Mouse (Mus musculus) hindbrain, embryonic 12.5 days (tissue): ENCODE measurements around the gene Hsf4. TPM values are rescaled to one million over a fixed set of nuclear protein-coding genes. Genes with fewer than 3 reads are reported as not detected.

ENCODE experiments used
- ATAC-seq: fragments of 200-750 bp; cut with Nextera tagmentation; 2 replicates; pipeline ENCODE4 v1.8.0; 2017; ENCODE audit warnings: moderate TSS enrichment; ENCODE audit not compliant: low FRiP score
- H3K27ac ChIP-seq: fragments of 300-500 bp; sonication (generic); 2 replicates; pipeline ENCODE4 v1.5.1; 2016; ENCODE audit warnings: mild to moderate bottlenecking
- H3K27me3 ChIP-seq: fragments of 300-500 bp; sonication (generic); 2 replicates; pipeline ENCODE4 v1.6.1; 2016; ENCODE audit warnings: mild to moderate bottlenecking
- H3K36me3 ChIP-seq: fragments of 300-500 bp; sonication (generic); 2 replicates; pipeline ENCODE4 v1.6.1; 2016; ENCODE audit warnings: mild to moderate bottlenecking
- H3K4me1 ChIP-seq: fragments of 300-500 bp; sonication (generic); 2 replicates; pipeline ENCODE4 v1.6.1; 2016
- H3K4me2 ChIP-seq: fragments of 300-500 bp; sonication (generic); replicated peaks from 2 replicates; pipeline ENCODE4 v1.6.1; 2016; ENCODE audit warnings: mild to moderate bottlenecking
- H3K4me3 ChIP-seq: fragments of 300-500 bp; sonication (generic); 2 replicates; pipeline ENCODE4 v1.5.1; 2016; ENCODE audit warnings: mild to moderate bottlenecking
- H3K9ac ChIP-seq: fragments of 300-500 bp; sonication (generic); 2 replicates; pipeline ENCODE4 v1.6.1; 2016; ENCODE audit warnings: mild to moderate bottlenecking, moderate library complexity
- H3K9me3 ChIP-seq: fragments of 300-500 bp; sonication (generic); replicated peaks from 2 replicates; pipeline ENCODE4 v1.6.1; 2016; ENCODE audit warnings: mild to moderate bottlenecking
- WGBS: fragments of 180-500 bp; shearing (Covaris S2); methylation state at CpG from one replicate; pipeline ENCODE4 v1.1.7; 2016; 5-methylcytosine and 5-hydroxymethylcytosine counted together
- polyA plus RNA-seq: library from polyadenylated mRNA; unstranded; fragments of >200 nt; fragmentation: Nextera tagmentation; extraction: Ambion mirVana; gene quantifications from 2 replicates; pipeline ENCODE4 v1.2.1, GENCODE M21; 2016

Gene Hsf4
- polyA plus RNA-seq, 1 experiment from 2014 or later = not detected

DNA sequence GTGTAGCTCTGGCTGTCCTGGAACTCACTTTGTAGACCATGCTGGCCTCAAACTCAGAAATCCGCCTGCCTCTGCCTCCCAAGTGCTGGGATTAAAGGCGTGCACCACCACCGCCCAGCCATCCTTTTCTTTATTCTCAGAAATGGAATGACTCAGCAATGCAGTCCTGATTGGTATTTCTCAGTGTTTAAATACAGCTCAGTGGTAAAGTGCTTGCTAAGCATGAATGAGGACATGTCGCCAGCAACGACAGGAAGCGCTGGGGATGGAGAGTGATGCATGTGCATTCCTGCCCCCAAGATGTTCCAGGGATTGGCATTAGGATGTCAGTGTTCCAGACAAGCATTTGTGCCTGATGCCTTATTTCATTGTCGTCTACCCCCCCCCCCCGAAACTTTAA, 33.8 kb downstream of the Hsf4 start:
- ATAC-seq = no peak
- 90% methylated on average over 8 of the region's 8 CpGs for WGBS
- no peaks in the 10 kb centered on the region for H3K27me3 ChIP-seq
- no peak overlapping the region for H3K27ac ChIP-seq
- H3K9ac ChIP-seq = no peak overlapping the region
- H3K36me3 ChIP-seq = peaks cover 67% of the 10 kb centered on the region
- no peak overlapping the region for H3K4me3 ChIP-seq
- no peak overlapping the region for H3K4me2 ChIP-seq
- H3K9me3 ChIP-seq = no peaks in the 10 kb centered on the region
- peaks cover 21% of the 10 kb centered on the region for H3K4me1 ChIP-seq

- WGBS = 86% methylated on average over 9 of the region's 9 CpGs
- Histone ChIP-seq H3K36me3 (peaks cover 70% of the 10 kb centered on the region), H3K4me3 (no peak overlapping the region), H3K27me3 (no peaks in the 10 kb centered on the region), H3K4me2 (no peak overlapping the region), H3K9me3 (no peaks in the 10 kb centered on the region), H3K9ac (no peak overlapping the region), H3K4me1 (peaks cover 16% of the 10 kb centered on the region), H3K27ac (no peak overlapping the region)
- ATAC-seq = no peak
These were observed 34.3 kb downstream of the Hsf4 start for GRCm38 (mm10) chr8:105303874-105304273.

DNA sequence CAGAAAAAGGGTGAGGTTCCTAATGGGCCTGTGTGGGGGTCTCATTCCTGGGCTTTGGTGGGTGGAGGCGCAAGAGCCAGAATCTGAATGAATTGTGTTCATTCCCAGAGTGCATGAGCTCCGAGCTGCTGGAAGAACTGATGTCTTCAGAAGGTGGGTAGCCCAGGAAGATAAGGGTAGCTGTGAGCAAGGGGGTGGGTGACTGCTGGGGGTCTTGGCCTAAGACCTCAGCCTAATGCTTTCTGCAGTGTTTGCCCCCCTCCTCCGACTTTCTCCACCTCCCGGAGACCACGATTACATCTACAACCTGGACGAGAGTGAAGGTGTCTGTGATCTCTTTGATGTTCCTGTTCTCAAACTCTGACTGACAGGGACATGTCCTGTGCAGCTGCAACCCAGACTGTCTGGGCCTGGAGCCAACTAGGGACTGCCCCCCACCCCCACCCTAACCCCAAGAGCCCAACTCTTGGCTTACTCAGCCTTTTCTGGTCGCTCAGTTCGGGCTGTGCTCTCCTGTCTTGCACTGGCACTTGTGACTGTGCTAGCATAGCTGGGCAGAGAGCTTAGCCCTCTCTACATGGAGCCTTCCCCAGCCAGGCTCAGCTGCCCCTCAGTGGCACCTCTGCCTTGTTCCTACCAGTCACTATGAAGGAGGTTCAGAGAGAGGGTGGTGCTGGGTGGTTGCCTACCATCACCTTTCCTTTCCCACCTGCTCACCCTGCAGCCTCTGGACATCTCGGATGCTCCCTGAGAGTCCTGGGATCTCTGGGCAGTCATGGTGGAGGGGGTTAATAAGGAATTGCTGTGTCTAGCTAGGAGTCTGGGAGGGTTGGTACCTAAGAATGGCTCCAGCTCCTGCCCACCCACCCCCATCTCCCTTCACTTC, 35.0 kb downstream of the Hsf4 start:
- WGBS = 81% methylated on average over 9 of the region's 9 CpGs
- Histone ChIP-seq H3K9ac (no peak overlapping the region), H3K27ac (peak overlapping the region; percentile 9; the same call in 1 of the 2 replicates), H3K27me3 (no peaks in the 10 kb centered on the region), H3K4me3 (no peak overlapping the region), H3K4me2 (no peak overlapping the region), H3K4me1 (peaks cover 13% of the 10 kb centered on the region), H3K9me3 (no peaks in the 10 kb centered on the region), H3K36me3 (peaks cover 75% of the 10 kb centered on the region)
- ATAC-seq = no peak

DNA sequence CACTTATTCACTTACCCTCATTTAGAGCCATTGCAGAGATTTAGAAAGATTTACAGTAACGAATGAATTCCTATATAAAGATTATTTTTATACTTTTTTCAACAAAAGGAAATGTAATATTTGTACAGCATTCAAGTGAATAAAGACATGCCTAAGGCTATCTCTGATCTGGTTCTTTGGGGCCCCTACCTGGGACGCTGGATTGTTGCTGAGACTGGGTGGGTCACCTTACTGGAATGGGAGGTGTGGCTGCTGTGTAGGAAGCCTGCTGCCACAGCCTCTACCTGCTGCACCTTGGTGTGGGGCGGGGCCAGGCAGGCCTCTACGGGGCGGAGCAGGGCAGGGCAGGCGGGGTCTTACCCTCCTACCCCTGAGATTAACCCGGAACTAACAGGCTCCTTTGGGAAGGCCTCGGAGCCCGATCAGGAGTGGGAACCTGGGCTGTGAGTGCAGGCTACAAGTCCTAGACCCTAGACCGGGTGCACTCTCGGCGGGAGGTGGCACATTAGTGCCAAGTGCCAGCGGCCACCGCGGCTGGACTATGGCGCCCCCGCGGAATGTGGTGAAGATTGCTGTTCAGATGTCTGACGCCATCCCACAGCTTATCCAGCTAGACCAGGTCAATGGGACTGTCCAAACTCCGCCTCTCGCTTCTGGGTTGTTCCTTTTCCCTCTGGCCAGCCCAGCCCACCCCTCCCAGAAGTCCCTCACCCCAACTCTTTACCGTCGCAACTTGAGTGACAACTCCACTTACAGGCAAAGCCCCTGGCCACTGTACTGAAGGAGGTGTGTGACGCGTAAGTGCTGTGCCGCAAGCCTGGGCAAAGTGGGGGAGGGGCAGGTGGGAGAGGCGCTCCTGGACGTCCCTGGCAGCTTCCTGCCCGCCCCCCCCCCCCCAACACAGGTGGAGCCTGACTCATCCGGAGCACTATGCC, 35.9 kb downstream of the Hsf4 start, which contains the start of gene Elmo3:
Gene Elmo3 (plus strand): TSS at position 391 of the 935 bp plus-strand sequence.
- H3K27me3 ChIP-seq = no peaks in the 10 kb centered on the region
- H3K4me1 ChIP-seq = peaks cover 13% of the 10 kb centered on the region
- 8% methylated on average over 27 of the region's 30 CpGs for WGBS
- peak within 1 kb of the TSS; percentile 18 for H3K4me3 ChIP-seq
- peak; percentile 56 for ATAC-seq
- peak within 1 kb of the TSS; percentile 37; the same call in 1 of the 2 replicates for H3K27ac ChIP-seq
- no peaks in the 10 kb centered on the region for H3K9me3 ChIP-seq
- peaks cover 75% of the 10 kb centered on the region for H3K36me3 ChIP-seq
- peak within 1 kb of the TSS; percentile 51 for H3K9ac ChIP-seq
- peak within 1 kb of the TSS; percentile 51 for H3K4me2 ChIP-seq

GRCm38 (mm10) chr8:105306146-105306691, 36.6 kb downstream of the Hsf4 start:
- Histone ChIP-seq H3K4me2 (peak overlapping the region; percentile 51), H3K27ac (peak overlapping the region; percentile 37; the same call in 1 of the 2 replicates), H3K9me3 (no peaks in the 10 kb centered on the region), H3K27me3 (no peaks in the 10 kb centered on the region), H3K9ac (peak overlapping the region; percentile 51; the same call in 1 of the 2 replicates), H3K4me1 (peaks cover 13% of the 10 kb centered on the region), H3K36me3 (peaks cover 74% of the 10 kb centered on the region), H3K4me3 (peak overlapping the region; percentile 18)
- peak; percentile 17; the same call in 1 of the 2 replicates for ATAC-seq
- whole genome bisulfite sequencing = 60% methylated on average over 5 of the region's 5 CpGs

GRCm38 (mm10) chr8:105307670-105308069, 38.1 kb downstream of the Hsf4 start:
- Histone ChIP-seq H3K9ac (no peak overlapping the region), H3K27me3 (no peaks in the 10 kb centered on the region), H3K36me3 (peaks cover 75% of the 10 kb centered on the region), H3K4me3 (no peak overlapping the region), H3K27ac (no peak overlapping the region), H3K4me2 (no peak overlapping the region), H3K4me1 (peaks cover 13% of the 10 kb centered on the region), H3K9me3 (no peaks in the 10 kb centered on the region)
- 91% methylated on average over 13 of the region's 13 CpGs for WGBS
- no peak for ATAC-seq

DNA sequence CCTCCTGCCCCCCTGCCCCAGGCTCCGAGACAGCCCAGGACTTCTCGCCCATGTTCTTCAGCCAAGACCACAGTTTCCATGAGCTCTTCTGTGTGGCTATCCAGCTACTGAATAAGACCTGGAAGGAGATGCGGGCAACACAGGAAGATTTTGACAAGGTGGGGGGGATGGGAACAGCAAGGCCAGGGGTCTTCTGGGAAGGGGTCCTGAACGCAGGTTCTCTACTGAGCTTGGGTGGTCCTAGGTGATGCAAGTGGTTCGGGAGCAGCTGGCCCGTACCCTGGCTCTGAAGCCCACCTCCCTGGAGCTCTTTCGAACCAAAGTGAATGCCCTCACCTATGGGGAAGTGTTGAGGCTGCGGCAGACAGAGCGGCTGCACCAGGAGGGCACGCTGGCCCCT, 38.8 kb downstream of the Hsf4 start:
- Histone ChIP-seq H3K9ac (no peak overlapping the region), H3K4me1 (peaks cover 13% of the 10 kb centered on the region), H3K9me3 (no peaks in the 10 kb centered on the region), H3K4me3 (no peak overlapping the region), H3K27me3 (no peaks in the 10 kb centered on the region), H3K4me2 (no peak overlapping the region), H3K36me3 (peaks cover 77% of the 10 kb centered on the region), H3K27ac (no peak overlapping the region)
- whole genome bisulfite sequencing = 93% methylated on average over 10 of the region's 10 CpGs
- no peak for ATAC-seq

DNA sequence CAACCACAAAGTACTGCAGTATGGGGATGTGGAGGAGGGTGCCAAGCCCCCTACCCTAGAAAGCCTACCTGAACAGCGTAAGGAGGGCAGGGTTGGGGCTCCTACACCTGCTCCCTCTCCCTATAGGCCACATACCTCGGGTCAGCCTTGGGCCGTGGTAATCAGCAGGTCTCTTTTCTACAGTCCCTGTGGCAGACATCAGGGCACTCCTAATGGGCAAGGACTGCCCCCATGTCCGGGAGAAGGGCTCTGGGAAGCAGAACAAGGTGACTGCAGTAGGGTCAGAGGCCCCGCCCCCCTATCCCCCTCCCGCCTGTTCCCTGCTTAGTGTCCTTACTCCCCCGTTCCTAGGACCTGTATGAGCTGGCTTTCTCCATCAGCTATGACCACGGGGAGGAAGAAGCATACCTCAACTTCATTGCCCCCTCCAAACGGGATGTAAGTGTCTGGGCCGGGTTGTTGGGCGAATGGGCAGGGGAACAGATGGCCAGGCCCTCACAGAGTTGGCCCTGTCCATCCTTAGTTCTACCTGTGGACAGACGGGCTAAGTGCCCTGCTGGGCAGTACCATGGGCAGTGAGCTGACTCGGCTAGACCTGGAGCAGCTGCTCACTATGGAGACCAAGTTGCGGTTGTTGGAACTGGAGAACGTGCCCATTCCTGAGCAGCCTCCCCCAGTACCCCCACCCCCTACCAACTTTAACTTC, 39.7 kb downstream of the Hsf4 start:
- Histone ChIP-seq H3K9me3 (no peaks in the 10 kb centered on the region), H3K9ac (no peak overlapping the region), H3K4me2 (no peak overlapping the region), H3K27me3 (no peaks in the 10 kb centered on the region), H3K4me1 (peaks cover 13% of the 10 kb centered on the region), H3K36me3 (peaks cover 76% of the 10 kb centered on the region), H3K27ac (no peak overlapping the region), H3K4me3 (no peak overlapping the region)
- ATAC-seq = no peak
- 86% methylated on average over 15 of the region's 15 CpGs for WGBS

DNA sequence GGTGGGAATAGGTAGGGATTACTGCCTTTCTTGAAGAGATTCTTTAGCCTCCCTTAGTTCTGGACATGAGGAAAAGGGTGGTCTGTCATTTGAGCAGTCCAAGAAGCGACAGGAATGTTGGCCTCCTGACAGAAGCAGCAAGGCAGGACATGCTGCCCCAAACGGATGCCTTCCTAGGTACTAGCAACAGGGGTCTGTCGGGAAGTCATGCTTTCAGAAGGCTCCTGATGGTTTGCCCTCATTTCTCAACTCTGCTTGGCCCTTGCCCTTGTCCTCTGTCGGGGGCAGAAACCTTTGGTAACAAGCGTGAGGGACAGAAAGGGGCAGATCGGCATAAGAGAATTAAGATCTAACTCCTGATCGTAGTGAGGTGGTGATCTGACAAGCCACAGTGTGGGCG, 40.5 kb downstream of the Hsf4 start:
- Histone ChIP-seq H3K4me2 (no peak overlapping the region), H3K4me3 (no peak overlapping the region), H3K27me3 (no peaks in the 10 kb centered on the region), H3K36me3 (peaks cover 80% of the 10 kb centered on the region), H3K4me1 (peaks cover 13% of the 10 kb centered on the region), H3K27ac (no peak overlapping the region), H3K9ac (no peak overlapping the region), H3K9me3 (no peaks in the 10 kb centered on the region)
- no peak for ATAC-seq
- WGBS = 81% methylated on average over 8 of the region's 8 CpGs

- Histone ChIP-seq H3K4me2 (no peak overlapping the region), H3K36me3 (peaks cover 88% of the 10 kb centered on the region), H3K27ac (no peak overlapping the region), H3K4me3 (no peak overlapping the region), H3K4me1 (no peaks in the 10 kb centered on the region), H3K9ac (no peak overlapping the region), H3K9me3 (no peaks in the 10 kb centered on the region), H3K27me3 (no peaks in the 10 kb centered on the region)
- WGBS = 89% methylated on average over 1 of the region's 1 CpGs
- no peak for ATAC-seq
These were observed 42.1 kb downstream of the Hsf4 start for GRCm38 (mm10) chr8:105311718-105312117.

GRCm38 (mm10) chr8:105312891-105313481, 43.4 kb downstream of the Hsf4 start:
- no peak for ATAC-seq
- peaks cover 78% of the 10 kb centered on the region for H3K36me3 ChIP-seq

More at GRCm38 (mm10) chr8:105312891-105313481, 43.4 kb downstream of the Hsf4 start:
- Histone ChIP-seq H3K9me3 (no peaks in the 10 kb centered on the region), H3K4me3 (no peak overlapping the region), H3K4me1 (no peaks in the 10 kb centered on the region), H3K27ac (no peak overlapping the region), H3K4me2 (no peak overlapping the region), H3K27me3 (no peaks in the 10 kb centered on the region), H3K9ac (no peak overlapping the region)
- 94% methylated on average over 8 of the region's 8 CpGs for WGBS
